Mouse (Mus musculus) frontal cortex, postnatal 14 days (tissue): ENCODE data around the gene Zfp57.

ENCODE experiments used
- DNase-seq, 2 experiments: peaks; one replicate each; pipeline ENCODE4 v3.0.0; 2022; ENCODE audit warnings: low spot score in 2 of 2

Zfp57 gene

DNA sequence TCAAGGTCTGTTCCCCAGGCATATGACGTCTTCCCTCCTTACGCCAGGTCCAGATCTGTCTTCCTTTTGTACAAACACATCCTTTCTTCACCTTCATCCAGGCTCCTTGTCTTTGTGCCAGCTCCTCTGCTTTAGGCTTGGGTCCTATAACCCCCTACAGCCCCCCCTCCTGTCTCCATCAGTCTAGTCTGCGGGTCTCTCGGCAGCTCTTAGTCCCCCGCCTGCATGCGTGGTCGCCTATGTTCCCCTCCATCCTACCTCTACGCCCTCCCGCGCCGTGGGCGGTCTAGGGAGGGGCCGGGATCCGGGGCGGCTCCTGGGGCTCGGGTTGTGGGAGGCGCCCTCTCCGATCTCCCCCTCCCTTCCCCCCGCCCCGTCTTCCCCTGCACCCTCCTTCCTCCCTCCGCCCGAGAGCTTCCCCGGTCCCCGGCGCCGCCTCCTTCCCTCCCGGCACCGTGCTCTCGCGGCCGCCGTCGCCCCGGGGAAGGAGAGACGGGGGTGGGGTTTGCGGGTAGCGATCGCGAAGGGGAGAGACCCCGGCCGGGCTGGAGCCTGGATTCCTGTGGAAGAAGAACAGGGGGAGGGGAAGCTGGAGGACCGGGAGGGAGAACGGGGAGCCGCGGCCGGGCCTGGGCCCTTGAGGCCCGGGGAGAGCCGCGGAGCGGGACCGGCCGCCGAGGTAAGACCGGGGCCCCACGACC is 44.8 kb downstream of the Zfp57 start, which contains the start of gene Gabbr1:
Gabbr1 (plus strand) TSS at position 356 of the 701 bp plus-strand sequence.
- DNase-seq = peak; percentile 70

GRCm38 (mm10) chr17:37046312-37047112 is 45.5 kb downstream of the Zfp57 start:
- DNase-seq = peak in 1 of 2 experiments; percentile 49

GRCm38 (mm10) chr17:37047332-37047976 is 46.5 kb downstream of the Zfp57 start:
- no peak for DNase-seq

GRCm38 (mm10) chr17:37047981-37048380 is 47.0 kb downstream of the Zfp57 start:
- no peak for DNase-seq

- DNase-seq = no peak
Measured at GRCm38 (mm10) chr17:37048383-37048782, 47.4 kb downstream of the Zfp57 start.

GRCm38 (mm10) chr17:37049570-37050310 is 48.8 kb downstream of the Zfp57 start:
- DNase-seq = peak; percentile 74 to 84

DNA sequence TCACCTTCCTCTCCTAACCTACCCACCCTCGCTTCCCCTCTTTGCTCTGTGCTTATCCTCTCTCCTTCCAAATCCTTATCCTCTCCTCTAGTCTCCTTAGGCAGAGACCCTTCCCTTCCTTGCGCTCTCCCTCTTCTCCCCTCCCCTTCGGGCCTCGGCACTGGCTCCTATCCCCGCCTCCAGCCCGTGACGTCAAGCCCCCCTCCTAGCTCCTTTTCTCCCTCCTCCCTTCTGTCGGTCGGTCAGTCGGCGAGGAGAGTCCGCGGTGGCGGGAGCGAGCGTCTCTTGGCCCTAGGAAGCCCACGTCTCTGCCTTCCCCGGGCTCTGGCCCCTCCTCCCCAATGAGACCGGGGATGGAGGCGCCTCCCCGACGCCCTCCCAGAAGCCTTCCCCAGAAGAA is 49.4 kb downstream of the Zfp57 start:
- peak; percentile 82 to 91 for DNase-seq

DNA sequence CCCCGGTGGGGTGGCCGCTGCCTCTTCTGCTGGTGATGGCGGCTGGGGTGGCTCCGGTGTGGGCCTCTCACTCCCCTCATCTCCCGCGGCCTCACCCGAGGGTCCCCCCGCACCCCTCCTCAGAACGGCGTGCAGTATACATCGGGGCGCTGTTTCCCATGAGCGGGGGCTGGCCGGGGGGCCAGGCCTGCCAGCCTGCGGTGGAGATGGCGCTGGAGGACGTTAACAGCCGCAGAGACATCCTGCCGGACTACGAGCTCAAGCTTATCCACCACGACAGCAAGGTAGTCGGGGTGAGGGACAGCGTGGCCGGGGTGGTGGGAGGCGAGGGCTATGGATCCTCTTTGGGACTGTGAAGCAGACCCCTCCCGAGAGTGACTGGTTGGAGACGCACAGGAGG is 49.9 kb downstream of the Zfp57 start:
- DNase-seq = no peak

DNA sequence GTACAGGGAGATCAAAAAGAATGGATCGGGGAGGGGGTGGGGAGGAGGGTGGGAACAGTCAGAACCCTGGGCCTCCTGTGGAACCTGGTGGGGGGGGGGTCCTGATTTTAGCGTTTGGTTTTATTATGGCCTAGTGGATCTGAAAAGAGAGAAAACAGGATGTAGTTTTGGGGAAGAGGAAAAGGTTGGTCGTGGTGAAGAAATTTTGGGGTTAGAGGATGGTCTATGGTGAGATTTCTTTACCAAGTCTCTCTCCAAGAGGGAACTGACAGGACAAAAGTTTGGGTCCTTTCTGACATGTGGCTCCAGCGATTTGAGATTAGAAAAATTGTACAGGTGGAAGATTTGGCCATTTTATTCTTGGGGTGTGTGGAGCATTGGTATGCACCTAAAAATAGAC is 50.8 kb downstream of the Zfp57 start:
- DNase-seq = no peak

DNA sequence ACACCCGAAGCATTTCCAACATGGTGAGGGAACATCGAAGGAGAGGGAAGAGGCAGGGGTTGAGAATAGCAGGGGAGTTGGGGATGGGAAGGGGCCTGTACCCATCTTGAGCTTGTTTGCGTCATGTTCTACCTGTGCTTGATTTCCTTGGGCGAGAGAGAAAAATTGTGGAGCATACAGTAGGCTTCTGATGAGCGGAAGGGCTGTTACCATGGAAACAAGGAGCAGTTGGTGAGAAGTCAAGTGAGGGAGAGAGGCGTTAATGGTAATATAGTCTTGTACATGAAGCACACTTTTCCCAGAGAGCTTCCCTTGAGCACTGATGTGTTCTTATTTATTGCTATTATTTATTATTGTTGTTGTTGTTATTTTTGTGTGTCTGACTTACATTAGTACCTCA is 56.0 kb downstream of the Zfp57 start:
- DNase-seq = no peak
